Mouse (Mus musculus) bone marrow, adult 2 months (tissue): ENCODE data around the gene Ephb6. TPM values are rescaled to one million over a fixed set of nuclear protein-coding genes. Genes with fewer than 3 reads are reported as not detected.

Source experiments
- H3K27ac ChIP-seq: fragments of 200-500 bp; 2 replicates; pipeline ENCODE4 v1.5.1; 2012; ENCODE audit warnings: low read depth, mild to moderate bottlenecking, control low read depth, inconsistent platforms, low read length; ENCODE audit not compliant: control insufficient read depth, poor library complexity, insufficient read depth
- H3K4me1 ChIP-seq: fragments of 200-500 bp; 2 replicates; pipeline ENCODE4 v1.6.1; 2011; ENCODE audit warnings: low read length; ENCODE audit not compliant: control insufficient read depth, insufficient read depth
- H3K4me3 ChIP-seq: fragments of 200-500 bp; replicated peaks from 2 replicates; pipeline ENCODE3; 2011; ENCODE audit warnings: mild to moderate bottlenecking, low read depth, low read length, control low read depth; ENCODE audit not compliant: control insufficient read depth
- CTCF ChIP-seq: fragments of 200-500 bp; IDR thresholded peaks from 2 replicates; pipeline ENCODE4 v1.5.1; 2011; ENCODE audit warnings: low read length, control low read depth; ENCODE audit not compliant: control insufficient read depth, insufficient read depth
- POLR2A ChIP-seq: fragments of 200-500 bp; IDR thresholded peaks from 2 replicates; pipeline ENCODE4 v1.6.1; 2011; ENCODE audit warnings: low read depth, mild to moderate bottlenecking, control low read depth, low read length, borderline replicate concordance; ENCODE audit not compliant: control insufficient read depth
- WGBS: fragments of 180-500 bp; shearing (Covaris S2); methylation state at CpG from one replicate; pipeline ENCODE4 v1.1.7; 2018; 5-methylcytosine and 5-hydroxymethylcytosine counted together
- polyA plus RNA-seq: library from polyadenylated mRNA; stranded (reverse); fragments of >200 nt; gene quantifications from 2 replicates; pipeline ENCODE4 v1.2.4, GENCODE M21; 2011; ENCODE audit warnings: low replicate concordance; ENCODE audit not compliant: missing spikeins, insufficient read depth, insufficient read length

Ephb6 gene
- polyA plus RNA-seq, 1 experiment: 2.4 TPM

DNA sequence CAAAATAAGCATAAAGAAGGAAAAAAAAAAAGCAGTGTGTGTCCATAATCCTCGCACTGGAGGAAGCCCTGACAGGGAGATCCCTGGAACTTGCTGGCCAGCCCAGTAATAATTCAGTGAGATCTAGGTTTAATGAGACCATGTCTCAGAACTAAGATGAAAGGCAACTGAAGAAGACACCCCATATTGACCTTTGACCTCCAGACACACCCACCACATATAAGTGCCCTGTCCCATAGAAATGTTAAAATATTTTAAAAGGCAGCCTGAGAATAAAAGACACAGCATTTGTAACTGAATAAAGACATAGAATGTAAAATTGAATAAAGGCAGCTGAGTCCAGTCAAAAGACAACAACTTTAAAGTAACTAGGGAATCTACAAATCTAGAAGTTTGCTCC is 40.0 kb upstream of the Ephb6 start:
- Histone ChIP-seq H3K4me1 (no peaks in the 10 kb centered on the region), H3K4me3 (no peak overlapping the region), H3K27ac (no peak overlapping the region)
- no peak for TF ChIP-seq CTCF
- no peak for TF ChIP-seq POLR2A
- 86% methylated on average over 1 of the region's 1 CpGs for WGBS

- H3K4me3 ChIP-seq: no peak overlapping the region
- WGBS: 89% methylated on average over 4 of the region's 4 CpGs
- TF ChIP-seq CTCF (no peak), POLR2A (no peak)
- no peak overlapping the region for H3K27ac ChIP-seq
- no peaks in the 10 kb centered on the region for H3K4me1 ChIP-seq
Observed at GRCm38 (mm10) chr6:41566965-41567364, 38.3 kb upstream of the Ephb6 start.

DNA sequence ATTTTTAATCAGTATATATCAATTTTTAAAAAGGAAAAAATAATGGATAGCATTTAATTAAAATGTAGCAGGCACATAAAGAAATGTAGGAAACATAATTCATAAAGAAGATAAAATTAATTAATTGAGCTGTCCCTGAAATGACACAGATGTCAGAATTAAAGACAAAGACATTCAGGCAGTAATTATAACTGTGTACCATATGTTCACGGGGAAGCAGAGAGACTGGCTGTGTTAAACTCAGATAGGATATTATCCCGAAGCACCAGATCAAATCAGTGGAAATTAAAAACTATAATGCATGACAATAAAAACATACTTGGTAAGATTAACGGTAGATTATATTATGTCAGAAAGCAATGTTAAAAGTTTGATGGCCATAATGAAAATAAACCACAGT is 36.2 kb upstream of the Ephb6 start:
- H3K27ac ChIP-seq: no peak overlapping the region
- H3K4me3 ChIP-seq: no peak overlapping the region
- 71% methylated on average over 3 of the region's 3 CpGs for WGBS
- H3K4me1 ChIP-seq: no peaks in the 10 kb centered on the region
- TF ChIP-seq CTCF: no peak
- no peak for TF ChIP-seq POLR2A

DNA sequence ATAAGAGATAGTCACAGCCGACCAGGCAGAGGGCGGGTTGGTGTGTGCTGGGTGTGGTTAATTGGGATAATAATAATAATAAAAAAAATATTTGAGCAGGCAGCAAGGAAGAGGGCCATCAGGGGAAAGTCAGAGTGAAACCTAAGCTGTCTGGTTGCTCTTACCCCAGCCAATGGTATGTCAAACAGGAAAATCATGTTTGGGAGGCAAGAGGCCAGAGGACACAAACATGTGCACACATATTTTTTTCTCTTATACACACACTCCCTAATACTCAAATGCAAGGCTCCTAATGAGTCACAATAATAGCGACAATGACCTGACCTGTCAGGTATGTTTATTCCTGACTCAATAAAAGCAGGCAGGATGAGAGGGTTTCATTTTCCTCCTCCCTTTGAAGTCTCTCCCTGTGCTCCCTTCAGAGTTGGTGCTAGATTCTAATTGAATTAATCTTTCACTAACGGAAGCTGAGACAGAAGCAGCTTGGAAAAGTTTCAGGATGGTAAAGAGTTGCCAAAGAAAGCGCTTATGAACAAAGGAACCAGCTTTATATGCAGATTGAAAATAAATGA is 28.7 kb upstream of the Ephb6 start:
- Histone ChIP-seq H3K27ac (no peak overlapping the region), H3K4me3 (no peak overlapping the region), H3K4me1 (no peaks in the 10 kb centered on the region)
- TF ChIP-seq CTCF (no peak), POLR2A (no peak)
- WGBS: 78% methylated on average over 5 of the region's 5 CpGs

DNA sequence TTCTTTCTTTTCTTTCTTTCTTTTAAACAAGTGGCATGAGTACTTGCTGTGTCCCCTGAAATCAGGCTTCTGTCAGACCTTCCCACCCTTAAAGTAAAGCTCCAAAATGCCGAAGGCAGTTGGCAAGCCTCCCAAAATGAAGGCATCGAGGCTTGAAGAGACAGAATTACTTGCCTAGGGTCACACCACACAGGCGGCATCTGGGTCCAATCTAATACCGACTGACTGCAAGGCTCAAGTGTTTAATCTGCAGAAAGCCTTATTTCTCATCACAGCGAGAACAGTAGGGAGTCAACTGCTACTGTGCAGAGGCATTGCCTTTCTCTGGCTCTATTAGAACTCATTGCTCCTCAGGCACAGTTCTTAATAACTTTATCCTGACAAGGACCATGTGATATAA is 28.0 kb upstream of the Ephb6 start:
- Histone ChIP-seq H3K4me1 (no peaks in the 10 kb centered on the region), H3K27ac (no peak overlapping the region), H3K4me3 (no peak overlapping the region)
- 70% methylated on average over 5 of the region's 5 CpGs for WGBS
- no peak for TF ChIP-seq CTCF

DNA sequence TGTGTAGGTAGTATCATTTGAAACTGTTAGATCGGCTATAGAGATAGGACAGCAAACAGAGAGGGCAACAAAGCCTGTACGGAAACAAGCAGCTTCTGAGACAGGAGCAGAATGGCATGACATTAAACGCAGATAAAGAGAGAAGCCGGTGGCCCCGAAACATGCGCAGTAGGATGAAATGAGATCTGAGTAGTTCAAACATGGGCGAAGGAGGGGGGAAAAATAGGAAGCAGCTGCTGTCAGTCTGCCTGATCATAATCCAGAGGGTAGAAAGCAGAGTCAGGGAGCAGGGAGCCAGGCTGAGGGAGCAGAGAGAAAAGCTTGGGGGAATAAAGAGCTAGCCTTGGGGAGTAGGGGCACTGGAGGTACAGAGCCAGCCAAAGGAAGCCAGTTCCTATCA is 24.0 kb upstream of the Ephb6 start:
- H3K27ac ChIP-seq: no peak overlapping the region
- no peaks in the 10 kb centered on the region for H3K4me1 ChIP-seq
- 81% methylated on average over 7 of the region's 7 CpGs for WGBS
- H3K4me3 ChIP-seq: no peak overlapping the region
- no peak for TF ChIP-seq CTCF

- H3K27ac ChIP-seq: no peak overlapping the region
- TF ChIP-seq CTCF (no peak), POLR2A (no peak)
- 69% methylated on average over 1 of the region's 1 CpGs for WGBS
- no peak overlapping the region for H3K4me3 ChIP-seq
- H3K4me1 ChIP-seq: no peaks in the 10 kb centered on the region
Observed at GRCm38 (mm10) chr6:41582189-41582588, 23.1 kb upstream of the Ephb6 start.

DNA sequence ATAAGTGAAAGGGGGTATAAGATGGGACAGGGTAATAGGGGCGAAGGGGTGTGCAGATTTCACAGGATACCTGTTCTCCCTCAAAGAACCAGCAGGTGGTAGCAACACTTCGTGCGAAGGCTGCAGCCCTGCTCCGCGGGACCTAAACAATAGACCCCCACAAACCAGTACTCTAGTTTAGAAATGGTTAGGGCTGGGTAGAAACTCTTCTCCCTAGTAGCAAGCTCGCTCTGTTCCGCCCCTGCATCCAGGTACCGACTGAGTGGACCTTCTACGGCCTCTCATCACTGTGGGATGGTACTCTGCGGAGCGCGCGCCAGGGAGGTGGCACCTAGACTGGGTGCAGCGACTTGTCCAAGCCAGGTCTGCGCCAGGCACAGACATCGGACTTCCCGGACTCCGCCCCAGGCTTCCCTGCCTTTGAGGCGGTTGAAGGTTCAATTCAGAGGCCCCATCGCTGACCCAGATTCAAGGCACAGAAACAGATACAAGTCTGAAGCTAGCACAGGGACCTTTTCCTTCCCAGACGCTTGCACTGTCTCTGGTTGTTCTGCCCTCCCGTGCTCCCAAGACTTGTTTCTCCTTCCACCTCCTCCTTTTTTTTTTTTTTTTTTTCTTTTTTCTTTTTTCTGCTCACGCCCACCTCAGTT is 756 bp upstream of the Ephb6 start:
- 2% methylated on average over 23 of the region's 23 CpGs for WGBS
- TF ChIP-seq CTCF: peak; percentile 50
- TF ChIP-seq POLR2A: no peak
- H3K4me3 ChIP-seq: peak overlapping the region; percentile 37
- no peaks in the 10 kb centered on the region for H3K4me1 ChIP-seq
- H3K27ac ChIP-seq: no peak overlapping the region

- H3K4me3 ChIP-seq: no peak overlapping the region
- H3K4me1 ChIP-seq: no peaks in the 10 kb centered on the region
- 6% methylated on average over 7 of the region's 7 CpGs for WGBS
- no peak for TF ChIP-seq POLR2A
- no peak for TF ChIP-seq CTCF
- H3K27ac ChIP-seq: no peak overlapping the region
Observed at GRCm38 (mm10) chr6:41605794-41606104, 467 bp downstream of the Ephb6 start.

DNA sequence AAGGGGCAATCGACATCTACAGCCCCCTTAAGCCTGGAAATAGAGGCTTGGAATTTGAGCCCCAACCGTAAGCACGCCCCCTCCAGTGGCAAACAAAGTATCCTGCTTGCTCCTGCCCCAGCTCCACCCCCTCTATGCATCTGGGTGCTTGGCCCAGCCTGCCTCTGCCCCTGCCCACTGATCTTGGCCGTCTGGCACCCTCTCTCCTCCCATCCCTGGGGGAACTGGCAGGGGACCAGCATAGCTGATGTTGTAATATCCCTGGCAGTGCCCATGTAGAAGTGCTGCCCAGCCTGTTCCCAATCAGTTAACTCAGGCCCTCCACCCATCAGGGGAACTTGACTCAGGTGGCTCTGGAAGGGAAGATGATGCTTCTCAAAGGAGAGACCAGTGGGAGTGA is 932 bp downstream of the Ephb6 start:
- Histone ChIP-seq H3K27ac (no peak overlapping the region), H3K4me3 (no peak overlapping the region), H3K4me1 (no peaks in the 10 kb centered on the region)
- no peak for TF ChIP-seq CTCF
- TF ChIP-seq POLR2A: no peak
- 13% methylated on average over 4 of the region's 4 CpGs for WGBS
